In genomic region chr4:28906985-28907384, GRCm38 (mm10) we compare ENCODE assay signal across 16 mouse cellular contexts.
"Had no signal": no experiment of that assay in that cellular context is flagged by ENCODE, and none has a peak within 500 bp of the region (broad histone marks: within the 10 kb centered on the region; RNA-seq: fewer than 3 reads in every experiment).

No protein-coding gene starts in this region.

- H3K4me3 ChIP-seq: neural tube, embryonic 13.5 days; neural tube, embryonic 15.5 days; stomach, embryonic 15.5 days had no signal

- H3K27ac ChIP-seq: neural tube, embryonic 13.5 days; neural tube, embryonic 15.5 days; stomach, embryonic 15.5 days; stomach, postnatal 0 days had no signal

- H3K4me2 ChIP-seq: neural tube, embryonic 13.5 days; neural tube, embryonic 15.5 days; stomach, embryonic 15.5 days had no signal

- H3K4me1 ChIP-seq: neural tube, embryonic 15.5 days; stomach, embryonic 15.5 days had no signal

- H3K9ac ChIP-seq: neural tube, embryonic 13.5 days; neural tube, embryonic 15.5 days; stomach, embryonic 15.5 days had no signal

- H3K9me3 ChIP-seq: neural tube, embryonic 13.5 days; neural tube, embryonic 15.5 days; stomach, embryonic 15.5 days had no signal

- H3K27me3 ChIP-seq: neural tube, embryonic 13.5 days; neural tube, embryonic 15.5 days; stomach, embryonic 15.5 days had no signal

- DNase-seq: retina, postnatal 1 day; right cerebral cortex, adult 18-20 months; right cerebral cortex, postnatal 14 days; right cerebral cortex, postnatal 25 days; right cerebral cortex, postnatal 4 days; spleen, adult 18-20 months; thymus, adult 18-20 months; thymus, adult 2 months; thymus, postnatal 14 days; thymus, postnatal 25 days; thymus, postnatal 36 days; thymus, postnatal 4 days had no signal

- H3K36me3 ChIP-seq: neural tube, embryonic 13.5 days; neural tube, embryonic 15.5 days; stomach, embryonic 15.5 days had no signal
